Mouse (Mus musculus): ENCODE data around the gene Tango6. TPM values are rescaled to one million over a fixed set of nuclear protein-coding genes. Genes with fewer than 3 reads are reported as not detected.

Tango6 gene
- polyA plus RNA-seq, 1 experiment from 2014 or later, result 0.75 TPM

- no peaks in the 10 kb centered on the region for H3K36me3 ChIP-seq (ENCODE audit: inconsistent target)
- H3K79me2 ChIP-seq (ENCODE audit: inconsistent target), result no peaks in the 10 kb centered on the region
- 100% methylated on average over 4 of the region's 4 CpGs for WGBS (ENCODE audit: missing documents)
- H3K27ac ChIP-seq, result no peak overlapping the region
- H3K4me3 ChIP-seq (ENCODE audit: inconsistent target), result no peak overlapping the region
Observed at GRCm38 (mm10) chr8:106761317-106761716, 78.4 kb downstream of the Tango6 start.

- Histone ChIP-seq H3K27ac (no peak overlapping the region), H3K36me3 (ENCODE audit: inconsistent target) (no peaks in the 10 kb centered on the region), H3K4me3 (ENCODE audit: inconsistent target) (no peak overlapping the region), H3K79me2 (ENCODE audit: inconsistent target) (no peaks in the 10 kb centered on the region)
- 91% methylated on average over 7 of the region's 7 CpGs for WGBS (ENCODE audit: missing documents)
Observed at GRCm38 (mm10) chr8:106761867-106762523, 79.1 kb downstream of the Tango6 start.

- H3K4me3 ChIP-seq (ENCODE audit: inconsistent target), result no peak overlapping the region
- no peaks in the 10 kb centered on the region for H3K79me2 ChIP-seq (ENCODE audit: inconsistent target)
- H3K27ac ChIP-seq, result no peak overlapping the region
- no peaks in the 10 kb centered on the region for H3K36me3 ChIP-seq (ENCODE audit: inconsistent target)
- WGBS (ENCODE audit: missing documents), result 83% methylated on average over 1 of the region's 1 CpGs
Observed at GRCm38 (mm10) chr8:106764529-106764928, 81.7 kb downstream of the Tango6 start.

GRCm38 (mm10) chr8:106765570-106765969 is 82.7 kb downstream of the Tango6 start:
- no peaks in the 10 kb centered on the region for H3K79me2 ChIP-seq (ENCODE audit: inconsistent target)
- 100% methylated on average over 2 of the region's 2 CpGs for WGBS (ENCODE audit: missing documents)
- H3K27ac ChIP-seq, result no peak overlapping the region
- H3K36me3 ChIP-seq (ENCODE audit: inconsistent target), result no peaks in the 10 kb centered on the region
- no peak overlapping the region for H3K4me3 ChIP-seq (ENCODE audit: inconsistent target)

GRCm38 (mm10) chr8:106766736-106767135 is 83.9 kb downstream of the Tango6 start:
- no peak overlapping the region for H3K4me3 ChIP-seq (ENCODE audit: inconsistent target)
- WGBS (ENCODE audit: missing documents), result 100% methylated on average over 5 of the region's 5 CpGs
- no peaks in the 10 kb centered on the region for H3K36me3 ChIP-seq (ENCODE audit: inconsistent target)
- H3K27ac ChIP-seq, result no peak overlapping the region
- H3K79me2 ChIP-seq (ENCODE audit: inconsistent target), result no peaks in the 10 kb centered on the region

- Histone ChIP-seq H3K27ac (no peak overlapping the region), H3K79me2 (ENCODE audit: inconsistent target) (no peaks in the 10 kb centered on the region), H3K4me3 (ENCODE audit: inconsistent target) (no peak overlapping the region), H3K36me3 (ENCODE audit: inconsistent target) (no peaks in the 10 kb centered on the region)
- 73% methylated on average over 13 of the region's 13 CpGs for WGBS (ENCODE audit: missing documents)
Observed at GRCm38 (mm10) chr8:106769147-106769805, 86.4 kb downstream of the Tango6 start.

GRCm38 (mm10) chr8:106770596-106771179 is 87.8 kb downstream of the Tango6 start:
- no peak overlapping the region for H3K4me3 ChIP-seq (ENCODE audit: inconsistent target)
- no peaks in the 10 kb centered on the region for H3K36me3 ChIP-seq (ENCODE audit: inconsistent target)
- no peaks in the 10 kb centered on the region for H3K79me2 ChIP-seq (ENCODE audit: inconsistent target)
- 92% methylated on average over 9 of the region's 9 CpGs for WGBS (ENCODE audit: missing documents)
- H3K27ac ChIP-seq, result no peak overlapping the region

GRCm38 (mm10) chr8:106772094-106772493 is 89.2 kb downstream of the Tango6 start:
- WGBS (ENCODE audit: missing documents), result 91% methylated on average over 6 of the region's 6 CpGs
- H3K27ac ChIP-seq, result no peak overlapping the region
- no peak overlapping the region for H3K4me3 ChIP-seq (ENCODE audit: inconsistent target)
- no peaks in the 10 kb centered on the region for H3K79me2 ChIP-seq (ENCODE audit: inconsistent target)
- H3K36me3 ChIP-seq (ENCODE audit: inconsistent target), result no peaks in the 10 kb centered on the region

GRCm38 (mm10) chr8:106772501-106772900 is 89.6 kb downstream of the Tango6 start:
- Histone ChIP-seq H3K36me3 (ENCODE audit: inconsistent target) (no peaks in the 10 kb centered on the region), H3K79me2 (ENCODE audit: inconsistent target) (no peaks in the 10 kb centered on the region), H3K27ac (no peak overlapping the region), H3K4me3 (ENCODE audit: inconsistent target) (no peak overlapping the region)
- WGBS (ENCODE audit: missing documents), result 89% methylated on average over 3 of the region's 3 CpGs

GRCm38 (mm10) chr8:106774567-106775320 is 91.9 kb downstream of the Tango6 start:
- no peak overlapping the region for H3K4me3 ChIP-seq (ENCODE audit: inconsistent target)
- WGBS (ENCODE audit: missing documents), result 97% methylated on average over 8 of the region's 8 CpGs
- H3K27ac ChIP-seq, result no peak overlapping the region

GRCm38 (mm10) chr8:106789623-106790022 is 106.8 kb downstream of the Tango6 start:
- Histone ChIP-seq H3K79me2 (ENCODE audit: inconsistent target) (no peaks in the 10 kb centered on the region), H3K4me3 (ENCODE audit: inconsistent target) (no peak overlapping the region), H3K27ac (no peak overlapping the region), H3K36me3 (ENCODE audit: inconsistent target) (no peaks in the 10 kb centered on the region)
- 90% methylated on average over 4 of the region's 4 CpGs for WGBS (ENCODE audit: missing documents)

More at GRCm38 (mm10) chr8:106774567-106775320, 91.9 kb downstream of the Tango6 start:
- Histone ChIP-seq H3K36me3 (ENCODE audit: inconsistent target) (no peaks in the 10 kb centered on the region), H3K79me2 (ENCODE audit: inconsistent target) (no peaks in the 10 kb centered on the region)

GRCm38 (mm10) chr8:106794820-106795219 is 112.0 kb downstream of the Tango6 start:
- Histone ChIP-seq H3K4me3 (ENCODE audit: inconsistent target) (no peak overlapping the region), H3K36me3 (ENCODE audit: inconsistent target) (no peaks in the 10 kb centered on the region), H3K27ac (no peak overlapping the region), H3K79me2 (ENCODE audit: inconsistent target) (no peaks in the 10 kb centered on the region)
- WGBS (ENCODE audit: missing documents), result 86% methylated on average over 2 of the region's 2 CpGs

- Histone ChIP-seq H3K4me3 (ENCODE audit: inconsistent target) (no peak overlapping the region), H3K27ac (no peak overlapping the region), H3K79me2 (ENCODE audit: inconsistent target) (no peaks in the 10 kb centered on the region), H3K36me3 (ENCODE audit: inconsistent target) (no peaks in the 10 kb centered on the region)
- 93% methylated on average over 1 of the region's 1 CpGs for WGBS (ENCODE audit: missing documents)
Observed at GRCm38 (mm10) chr8:106799821-106800220, 117.0 kb downstream of the Tango6 start.

- Histone ChIP-seq H3K79me2 (ENCODE audit: inconsistent target) (no peaks in the 10 kb centered on the region), H3K4me3 (ENCODE audit: inconsistent target) (no peak overlapping the region), H3K27ac (no peak overlapping the region), H3K36me3 (ENCODE audit: inconsistent target) (no peaks in the 10 kb centered on the region)
- 95% methylated on average over 8 of the region's 11 CpGs for WGBS (ENCODE audit: missing documents)
Observed at GRCm38 (mm10) chr8:106801261-106801660, 118.4 kb downstream of the Tango6 start.

Measured in macrophage (primary cell).